Mouse (Mus musculus) MEL (cell line): ENCODE measurements around the gene Fam131b. TPM values are rescaled to one million over a fixed set of nuclear protein-coding genes. Genes with fewer than 3 reads are reported as not detected.

Experiments used
- DNase-seq: peaks from one replicate; pipeline ENCODE4 v3.0.0; 2011; ENCODE audit warnings: low read depth, low spot score
- H3K27ac ChIP-seq: 2 replicates; pipeline ENCODE4 v1.5.1; 2012; ENCODE audit warnings: low read depth, mild to moderate bottlenecking, control low read depth, low read length, moderate library complexity; ENCODE audit not compliant: control insufficient read depth
- H3K27me3 ChIP-seq, 2 experiments: fragments of 150-350 bp in 1 of 2; sonication (generic) in 1 of 2; 2 replicates each; pipeline ENCODE4 v1.6.1; 2012; ENCODE audit warnings: low read length in 2 of 2, mild to moderate bottlenecking in 2 of 2, improper control_type of control experiment in 1 of 2, moderate library complexity in 1 of 2; ENCODE audit not compliant: insufficient read depth in 2 of 2, control insufficient read depth in 1 of 2
- H3K36me3 ChIP-seq, 2 experiments: 2 replicates each; pipeline ENCODE4 v1.6.1; 2012 to 2014; ENCODE audit warnings: low read length in 2 of 2, improper control_type of control experiment in 1 of 2, inconsistent platforms in 1 of 2, mild to moderate bottlenecking in 1 of 2; ENCODE audit not compliant: insufficient read depth in 2 of 2, control insufficient read depth in 1 of 2
- H3K4me1 ChIP-seq, 2 experiments: fragments of 150-350 bp in 1 of 2; sonication (generic) in 1 of 2; 2 replicates each; pipeline ENCODE4 v1.6.1; 2012; ENCODE audit warnings: low read length in 2 of 2, improper control_type of control experiment in 1 of 2, mild to moderate bottlenecking in 1 of 2; ENCODE audit not compliant: insufficient read depth in 2 of 2, control insufficient read depth in 1 of 2
- H3K4me3 ChIP-seq, 2 experiments: fragments of 150-350 bp in 1 of 2; sonication (generic) in 1 of 2; 2 replicates each; pipeline ENCODE4 v1.5.1; 2012; ENCODE audit warnings: low read depth in 2 of 2, low read length in 2 of 2, mild to moderate bottlenecking in 2 of 2, moderate library complexity in 2 of 2, control low read depth in 1 of 2, improper control_type of control experiment in 1 of 2; ENCODE audit not compliant: control insufficient read depth in 1 of 2, insufficient read depth in 1 of 2
- H3K79me2 ChIP-seq: 2 replicates; pipeline ENCODE4 v1.6.1; 2012; ENCODE audit warnings: mild to moderate bottlenecking, low read length, moderate library complexity; ENCODE audit not compliant: control insufficient read depth, poor library complexity, insufficient read depth
- H3K9ac ChIP-seq: 2 replicates; pipeline ENCODE4 v1.6.1; 2012; ENCODE audit warnings: low read depth, mild to moderate bottlenecking, control low read depth, low read length, moderate library complexity; ENCODE audit not compliant: control insufficient read depth, poor library complexity, severe bottlenecking
- H3K9me3 ChIP-seq: fragments of 150-350 bp; sonication (generic); replicated peaks from 2 replicates; pipeline ENCODE4 v1.6.1; 2012; ENCODE audit warnings: mild to moderate bottlenecking, low read length, improper control_type of control experiment, moderate library complexity; ENCODE audit not compliant: insufficient read depth
- BHLHE40 ChIP-seq: IDR thresholded peaks from 2 replicates; pipeline ENCODE4 v1.6.1; 2012; ENCODE audit warnings: low read depth, mild to moderate bottlenecking, inconsistent platforms, low read length, improper control_type of control experiment, borderline replicate concordance
- CHD1 ChIP-seq: IDR thresholded peaks from 2 replicates; pipeline ENCODE4 v1.6.1; 2012; ENCODE audit warnings: low read depth, mild to moderate bottlenecking, inconsistent platforms, low read length, improper control_type of control experiment
- CTCF ChIP-seq, 3 experiments: IDR thresholded peaks in 2 of 3; conservative IDR thresholded peaks in 1 of 3; 2 replicates each; pipeline ENCODE4 v1.5.1; 2011 to 2012; ENCODE audit warnings: low read length in 3 of 3, low read depth in 2 of 3, mild to moderate bottlenecking in 2 of 3, improper control_type of control experiment in 1 of 3, inconsistent platforms in 1 of 3, mixed read lengths in 1 of 3, moderate library complexity in 1 of 3; ENCODE audit not compliant: control insufficient read depth in 1 of 3, insufficient read depth in 1 of 3, poor library complexity in 1 of 3, severe bottlenecking in 1 of 3
- ELF1 ChIP-seq: IDR thresholded peaks from 2 replicates; pipeline ENCODE4 v1.6.1; 2014; ENCODE audit warnings: low read depth, mild to moderate bottlenecking, inconsistent platforms, low read length, improper control_type of control experiment, moderate library complexity
- EP300 ChIP-seq, 2 experiments: IDR thresholded peaks; 2 replicates each; pipeline ENCODE4 v1.6.1; 2011; ENCODE audit warnings: improper control_type of control experiment in 2 of 2, low read length in 2 of 2, low read depth in 1 of 2, mild to moderate bottlenecking in 1 of 2
- GABPA ChIP-seq: IDR thresholded peaks from 2 replicates; pipeline ENCODE4 v1.6.1; 2012; ENCODE audit warnings: low read depth, mild to moderate bottlenecking, inconsistent platforms, low read length, improper control_type of control experiment, moderate library complexity
- JUND ChIP-seq: IDR thresholded peaks from 2 replicates; pipeline ENCODE4 v1.6.1; 2011; ENCODE audit warnings: low read depth, mild to moderate bottlenecking, improper control_type of control experiment, low read length
- KAT2A ChIP-seq: conservative IDR thresholded peaks from 2 replicates; pipeline ENCODE4 v1.6.1; 2012; ENCODE audit warnings: low read depth, low read length, improper control_type of control experiment, inconsistent platforms
- MAZ ChIP-seq: IDR thresholded peaks from 2 replicates; pipeline ENCODE4 v1.6.1; 2012; ENCODE audit warnings: low read depth, mild to moderate bottlenecking, inconsistent platforms, low read length, improper control_type of control experiment
- MEF2A ChIP-seq: IDR thresholded peaks from 2 replicates; pipeline ENCODE4 v1.6.1; 2014; ENCODE audit warnings: low read depth, mild to moderate bottlenecking, inconsistent platforms, low read length, improper control_type of control experiment; ENCODE audit not compliant: poor library complexity, insufficient replicate concordance, severe bottlenecking; ENCODE audit errors: extremely low read depth
- MYC ChIP-seq: IDR thresholded peaks from 2 replicates; pipeline ENCODE4 v1.6.1; 2011; ENCODE audit warnings: low read depth, mild to moderate bottlenecking, low read length, improper control_type of control experiment, moderate library complexity
- NELFE ChIP-seq: IDR thresholded peaks from 2 replicates; pipeline ENCODE4 v1.6.1; 2011; ENCODE audit warnings: low read depth, low read length, improper control_type of control experiment
- NRF1 ChIP-seq: IDR thresholded peaks from 2 replicates; pipeline ENCODE4 v1.6.1; 2014; ENCODE audit warnings: low read depth, mild to moderate bottlenecking, inconsistent platforms, low read length, improper control_type of control experiment, moderate library complexity; ENCODE audit not compliant: poor library complexity, insufficient read depth, severe bottlenecking
- POLR2AphosphoS2 ChIP-seq: IDR thresholded peaks from 2 replicates; pipeline ENCODE4 v1.6.1; 2011; ENCODE audit warnings: low read length, improper control_type of control experiment
- RCOR1 ChIP-seq: IDR thresholded peaks from 2 replicates; pipeline ENCODE4 v1.6.1; 2012; ENCODE audit warnings: low read depth, mild to moderate bottlenecking, inconsistent platforms, low read length, improper control_type of control experiment
- SMC3 ChIP-seq: IDR thresholded peaks from 2 replicates; pipeline ENCODE4 v1.6.1; 2011; ENCODE audit warnings: low read depth, low read length, improper control_type of control experiment
- UBTF ChIP-seq: IDR thresholded peaks from 2 replicates; pipeline ENCODE4 v1.6.1; 2012; ENCODE audit warnings: low read depth, mild to moderate bottlenecking, inconsistent platforms, low read length, improper control_type of control experiment, moderate library complexity, borderline replicate concordance; ENCODE audit not compliant: insufficient read depth
- USF2 ChIP-seq, 2 experiments: IDR thresholded peaks; 2 replicates each; pipeline ENCODE4 v1.6.1; 2011 to 2012; ENCODE audit warnings: improper control_type of control experiment in 2 of 2, low read length in 2 of 2, borderline replicate concordance in 1 of 2, inconsistent platforms in 1 of 2, low read depth in 1 of 2, mild to moderate bottlenecking in 1 of 2; ENCODE audit not compliant: insufficient read depth in 1 of 2
- ZKSCAN1 ChIP-seq: IDR thresholded peaks from 2 replicates; pipeline ENCODE4 v1.6.1; 2012; ENCODE audit warnings: low read depth, mild to moderate bottlenecking, inconsistent platforms, low read length, improper control_type of control experiment, moderate library complexity
- ZNF384 ChIP-seq: IDR thresholded peaks from 2 replicates; pipeline ENCODE4 v1.6.1; 2012; ENCODE audit warnings: low read depth, mild to moderate bottlenecking, inconsistent platforms, low read length, improper control_type of control experiment
- polyA plus RNA-seq, 2 experiments: library from polyadenylated mRNA; stranded (reverse) in 1 of 2; unstranded in 1 of 2; fragments of >175 nt in 1 of 2; fragments of >200 nt in 1 of 2; gene quantifications; 2 replicates each; pipeline versions ENCODE4 v1.2.1 to v1.2.4; 2012; ENCODE audit warnings: low replicate concordance in 2 of 2, low read depth in 1 of 2; ENCODE audit not compliant: insufficient read length in 2 of 2, insufficient read depth in 1 of 2, missing spikeins in 1 of 2
- total RNA-seq: library from RNA; depleted of rRNA; stranded (reverse); fragments of 300-350 nt; gene quantifications from 2 replicates; pipeline ENCODE4 v1.2.3, GENCODE M21; 2012

The Fam131b gene
- total and polyA plus RNA-seq, 3 experiments = 0.06 TPM; not detected in 2

DNA sequence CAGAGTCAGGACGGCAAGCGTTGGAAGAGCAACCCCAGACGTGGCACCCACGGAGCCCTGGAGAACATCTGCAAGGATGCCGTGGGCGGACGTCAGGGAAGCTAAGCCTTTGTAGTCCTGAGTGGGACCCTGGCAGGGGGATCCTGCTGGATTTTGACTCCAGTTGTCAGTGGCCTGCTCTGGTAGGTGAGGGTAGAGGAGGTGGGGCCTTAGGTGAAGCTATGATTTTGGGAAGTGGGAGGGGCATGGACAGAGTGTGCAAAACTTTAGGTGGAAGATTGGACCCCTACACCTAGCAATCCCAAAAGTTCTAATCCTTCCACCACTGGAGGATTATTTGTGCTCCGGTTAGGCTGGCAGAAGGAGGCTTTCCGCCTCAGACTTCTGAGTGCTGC, 48.0 kb upstream of the Fam131b start:
- TF ChIP-seq GABPA (no peak), MAZ (no peak), EP300 (IDR thresholded peaks at IDR 0.05; ENCODE audit: low read depth in 1 of 2, low read length in 2 of 2) (no peak), NRF1 (no peak), BHLHE40 (no peak), ZKSCAN1 (no peak)
- DNase-seq = no peak
- H3K36me3 ChIP-seq = no peaks in the 10 kb centered on the region
- H3K9ac ChIP-seq = no peak overlapping the region
- H3K4me1 ChIP-seq = no peaks in the 10 kb centered on the region; a peak in 1 of 4 replicates
- no peaks in the 10 kb centered on the region for H3K9me3 ChIP-seq
- peaks cover 0 to 2% of the 10 kb centered on the region in 2 experiments; a peak in 2 of 4 replicates for H3K27me3 ChIP-seq
- H3K79me2 ChIP-seq = no peaks in the 10 kb centered on the region
- H3K27ac ChIP-seq = no peak overlapping the region
- H3K4me3 ChIP-seq = no peak overlapping the region

DNA sequence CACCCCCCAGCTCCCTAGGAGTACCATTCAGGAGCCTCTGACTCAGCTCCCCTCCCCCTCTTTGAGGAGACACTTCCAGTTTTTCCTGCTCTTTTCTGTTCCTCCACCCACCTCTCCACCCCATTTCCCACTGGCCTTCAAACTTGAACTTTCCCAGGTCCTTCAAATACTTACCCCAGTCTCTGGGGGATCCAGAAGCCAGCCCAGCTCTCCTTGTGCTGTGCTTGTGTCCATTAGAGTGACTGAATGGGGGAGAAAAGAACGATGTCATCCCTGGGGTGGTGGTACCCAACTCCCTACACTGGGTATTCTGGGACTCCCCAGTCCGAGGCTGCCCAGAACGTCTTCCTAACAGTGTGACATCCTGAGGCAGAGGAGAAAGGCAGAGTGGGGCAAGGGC, 47.6 kb upstream of the Fam131b start:
- Histone ChIP-seq H3K9ac (no peak overlapping the region), H3K36me3 (no peaks in the 10 kb centered on the region), H3K27ac (no peak overlapping the region), H3K27me3 (peaks cover 0 to 2% of the 10 kb centered on the region in 2 experiments; a peak in 2 of 4 replicates), H3K4me1 (no peaks in the 10 kb centered on the region; a peak in 1 of 4 replicates), H3K4me3 (no peak overlapping the region), H3K9me3 (no peaks in the 10 kb centered on the region), H3K79me2 (no peaks in the 10 kb centered on the region)
- DNase-seq = no peak
- TF ChIP-seq NRF1 (no peak), SMC3 (no peak), JUND (no peak), RCOR1 (no peak), CTCF (IDR thresholded peaks at IDR 0.05 in 2 of 3, conservative IDR thresholded peaks at IDR 0.05 in 1 of 3; ENCODE audit: control insufficient read depth in 1 of 3, insufficient read depth in 1 of 3, low read depth in 2 of 3, low read length in 3 of 3, poor library complexity in 1 of 3, severe bottlenecking in 1 of 3) (no peak), CHD1 (no peak), USF2 (IDR thresholded peaks at IDR 0.05; ENCODE audit: borderline replicate concordance in 1 of 2, insufficient read depth in 1 of 2, low read depth in 1 of 2, low read length in 2 of 2) (no peak), NELFE (no peak), MYC (no peak), POLR2AphosphoS2 (no peak), BHLHE40 (no peak), KAT2A (no peak), ZNF384 (no peak), ELF1 (no peak), UBTF (no peak), ZKSCAN1 (no peak), MEF2A (no peak)
